Mouse (Mus musculus) C2C12 (cell line): ENCODE data around the gene Fgf8. TPM values are rescaled to one million over a fixed set of nuclear protein-coding genes. Genes with fewer than 3 reads are reported as not detected.

Source experiments
- H3K27me3 ChIP-seq: one replicate; pipeline ENCODE4 v1.6.1; 2011; ENCODE audit not compliant: control insufficient read depth, insufficient read depth, insufficient read length
- H3K36me3 ChIP-seq: one replicate; pipeline ENCODE4 v1.6.1; 2011; ENCODE audit not compliant: control insufficient read depth, insufficient read depth
- H3K4me3 ChIP-seq: one replicate; pipeline ENCODE4 v1.5.1; 2011; ENCODE audit warnings: mild to moderate bottlenecking, control low read depth; ENCODE audit not compliant: poor library complexity, insufficient read depth, severe bottlenecking
- H3K79me2 ChIP-seq: one replicate; pipeline ENCODE4 v1.6.1; 2011; ENCODE audit not compliant: control insufficient read depth, insufficient read depth
- H3K79me3 ChIP-seq: one replicate; pipeline ENCODE4 v1.6.1; 2011; ENCODE audit warnings: low read depth, control low read depth
- H3ac ChIP-seq: one replicate; pipeline ENCODE3; 2011; ENCODE audit warnings: low read depth; ENCODE audit not compliant: control insufficient read depth, insufficient read length
- CEBPB ChIP-seq: IDR thresholded peaks from one replicate; pipeline ENCODE4 v1.6.1; 2011; ENCODE audit warnings: low read depth, mild to moderate bottlenecking, control low read depth, moderate library complexity
- CTCF ChIP-seq: IDR thresholded peaks from one replicate; pipeline ENCODE4 v1.5.1; 2011; ENCODE audit not compliant: control insufficient read depth, insufficient read depth, insufficient read length
- FOSL1 ChIP-seq: IDR thresholded peaks from one replicate; pipeline ENCODE4 v1.8.0; 2011; ENCODE audit warnings: mild to moderate bottlenecking, low read length; ENCODE audit not compliant: poor library complexity, insufficient read depth, severe bottlenecking
- MAX ChIP-seq: IDR thresholded peaks from one replicate; pipeline ENCODE4 v1.6.1; 2011; ENCODE audit warnings: mild to moderate bottlenecking, control low read depth
- MYOD1 ChIP-seq: IDR thresholded peaks from one replicate; pipeline ENCODE4 v1.6.1; 2011; ENCODE audit warnings: low read depth; ENCODE audit not compliant: control insufficient read depth, insufficient read length
- MYOG ChIP-seq: IDR thresholded peaks from one replicate; pipeline ENCODE4 v1.6.1; 2011; ENCODE audit not compliant: control insufficient read depth, insufficient read length; ENCODE audit errors: extremely low read depth
- USF1 ChIP-seq: IDR thresholded peaks from one replicate; pipeline ENCODE4 v1.6.1; 2011; ENCODE audit warnings: low read depth, mild to moderate bottlenecking, control low read depth, moderate library complexity
- polyA plus RNA-seq: library from polyadenylated mRNA; unstranded; fragments of >200 nt; fragmentation: generic; extraction: Trizol; gene quantifications from one replicate; pipeline ENCODE4 v1.2.1, GENCODE M21; 2012; ENCODE audit warnings: missing spikeins

The Fgf8 gene
- polyA plus RNA-seq, 1 experiment: not detected

- Histone ChIP-seq H3K27me3 (peaks cover 36% of the 10 kb centered on the region), H3K79me2 (no peaks in the 10 kb centered on the region), H3K4me3 (no peak overlapping the region), H3ac (no peak overlapping the region), H3K36me3 (no peaks in the 10 kb centered on the region), H3K79me3 (no peaks in the 10 kb centered on the region)
- TF ChIP-seq FOSL1 (no peak), MYOG (no peak)
Measured at GRCm38 (mm10) chr19:45691001-45691535, 51.6 kb downstream of the Fgf8 start.

GRCm38 (mm10) chr19:45687001-45687400 is 55.7 kb downstream of the Fgf8 start:
- H3K79me3 ChIP-seq: no peaks in the 10 kb centered on the region
- peaks cover 30% of the 10 kb centered on the region for H3K27me3 ChIP-seq
- TF ChIP-seq MYOD1 (no peak), CTCF (no peak), USF1 (no peak), CEBPB (no peak), MYOG (no peak), FOSL1 (no peak), MAX (no peak)
- H3ac ChIP-seq: no peak overlapping the region
- no peaks in the 10 kb centered on the region for H3K36me3 ChIP-seq
- no peaks in the 10 kb centered on the region for H3K79me2 ChIP-seq
- H3K4me3 ChIP-seq: no peak overlapping the region

Other genes starting within 250 kb of the Fgf8 start
- 12.7 TPM for gene Poll, start 182.4 kb downstream of the Fgf8 start, polyA plus RNA-seq
- 25.7 TPM for gene Gm17018, start 182.3 kb downstream of the Fgf8 start, polyA plus RNA-seq
- 19.3 TPM for gene Fbxw4, start 82.6 kb downstream of the Fgf8 start, polyA plus RNA-seq
- 175 TPM for gene Npm3, start 6.7 kb upstream of the Fgf8 start, polyA plus RNA-seq
- 12.1 TPM for gene Mgea5, start 40.9 kb upstream of the Fgf8 start, polyA plus RNA-seq
- not detected for gene Kcnip2, start 73.1 kb upstream of the Fgf8 start, polyA plus RNA-seq